Mouse (Mus musculus) ovary, postnatal 14 days (tissue): Measurements from ENCODE around the gene Kctd10.
A peak's percentile ranks its signal among the peaks of the same experiment; 100 is the strongest.

Experiments
- DNase-seq: peaks from one replicate; pipeline ENCODE4 v3.0.0; 2022; ENCODE audit warnings: low spot score

Gene Kctd10

GRCm38 (mm10) chr5:114345538-114345937 is 34.8 kb downstream of the Kctd10 start:
- DNase-seq, result no peak

DNA sequence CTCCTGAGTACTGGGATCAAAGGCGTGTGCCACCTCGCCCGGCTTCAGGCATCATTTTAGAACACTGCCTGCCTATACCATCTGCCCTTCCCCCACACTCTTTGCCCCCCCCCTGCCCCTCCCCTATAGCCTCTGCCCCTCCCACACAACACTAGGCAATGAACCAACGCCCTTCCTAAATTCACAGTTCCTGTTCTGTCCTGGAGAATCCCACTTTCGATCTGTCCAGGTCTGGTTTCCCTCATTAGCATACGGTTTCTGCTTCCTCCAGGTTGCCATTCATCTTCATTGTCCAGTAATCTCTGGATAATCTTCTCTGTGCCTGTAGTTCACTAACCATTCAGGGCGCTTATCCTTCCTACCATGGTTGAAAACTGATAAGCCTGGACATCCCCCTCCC is 36.7 kb downstream of the Kctd10 start:
- no peak for DNase-seq

DNA sequence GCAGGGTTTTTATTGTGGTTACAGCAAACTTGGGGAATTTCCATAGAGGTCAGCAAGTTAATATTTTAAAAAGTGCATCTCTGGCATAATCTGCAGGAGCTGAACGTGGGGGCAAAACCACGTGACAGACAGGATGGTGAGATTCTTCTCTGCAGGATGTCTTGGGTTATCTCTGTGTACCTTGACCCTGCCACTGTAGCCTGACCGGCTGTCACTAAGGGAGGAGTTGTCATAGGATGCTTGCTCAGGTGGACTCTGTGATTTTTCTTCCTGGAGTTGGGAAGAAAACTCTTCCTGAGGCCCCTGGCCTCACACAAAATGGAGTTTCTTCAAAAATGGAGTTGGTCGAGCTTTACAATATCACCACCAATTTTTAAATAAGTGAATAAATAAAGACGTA is 37.3 kb downstream of the Kctd10 start:
- DNase-seq, result no peak

- peak; percentile 44 for DNase-seq
These were observed 56.4 kb downstream of the Kctd10 start for GRCm38 (mm10) chr5:114323791-114324507.

DNA sequence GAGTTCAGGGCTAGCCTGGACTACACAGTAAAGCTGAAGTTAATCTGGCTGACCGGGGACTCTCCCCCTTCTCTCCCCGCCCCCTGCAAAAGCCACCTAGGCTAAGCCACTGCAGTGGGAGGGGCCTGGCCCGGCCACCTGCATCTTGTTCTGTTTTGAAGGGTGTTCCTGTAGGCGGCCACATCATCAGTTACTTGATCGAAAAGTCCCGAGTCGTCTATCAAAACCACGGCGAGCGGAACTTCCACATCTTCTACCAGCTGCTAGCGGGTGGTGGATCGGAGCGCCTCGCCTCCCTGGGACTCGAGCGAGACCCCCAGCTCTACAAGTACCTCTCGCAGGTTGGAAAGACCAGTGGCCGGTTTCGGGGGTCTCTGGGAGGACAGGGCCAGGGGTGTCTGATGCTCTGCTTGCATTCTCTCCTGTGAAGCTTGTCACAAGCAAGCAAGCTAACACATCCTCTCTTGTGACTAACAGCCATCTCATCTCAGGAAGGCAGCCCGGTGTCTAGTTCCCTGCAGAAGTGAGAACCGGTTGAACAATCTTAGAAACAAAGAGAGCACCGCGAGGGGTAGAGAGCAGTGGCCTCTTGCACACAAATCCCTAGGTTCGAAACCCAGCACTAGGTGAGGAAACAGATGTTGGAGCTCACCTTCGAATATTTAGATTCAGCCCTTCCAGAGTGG is 57.1 kb downstream of the Kctd10 start:
- no peak for DNase-seq
